Mouse (Mus musculus) gonadal fat pad, adult 2 months (tissue): ENCODE measurements at regions not wholly inside any gene's neighbourhood (a gene's known extent, or its start where the extent isn't known, plus 50 kb on each side); places are given as distances from the start of the nearest gene placed in this dataset.

Source experiments
- DNase-seq: peaks from one replicate; pipeline ENCODE4 v3.0.0-alpha.2; 2012; ENCODE audit warnings: low read depth

DNA sequence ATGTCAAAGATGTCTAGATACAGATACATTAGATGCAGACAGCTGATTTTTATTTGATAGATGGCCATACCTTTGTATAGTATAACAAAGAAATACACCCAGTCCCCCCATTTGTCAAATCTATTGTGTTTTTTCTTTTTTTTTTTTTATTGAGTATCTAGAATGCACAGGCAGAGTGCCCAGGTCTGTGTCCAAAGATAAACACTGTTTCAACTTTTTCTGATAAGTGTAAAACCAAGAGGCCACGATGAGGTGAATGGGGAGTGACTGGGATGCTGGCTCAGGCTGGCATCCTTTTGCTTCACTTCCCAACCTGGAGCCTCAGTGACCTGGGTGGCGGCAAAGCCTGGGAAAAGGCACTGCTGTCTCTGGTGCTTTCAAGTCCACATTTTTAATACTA lies 54.4 kb upstream of the Prdm1 start:
- no peak for DNase-seq
